Mouse (Mus musculus): ENCODE measurements at regions not wholly inside any gene's neighbourhood (a gene's known extent, or its start where the extent isn't known, plus 50 kb on each side); places are given as distances from the start of the nearest gene placed in this dataset.

GRCm38 (mm10) chr7:145029622-145030021 lies 89.9 kb upstream of the Ccnd1 start:
- Histone ChIP-seq H3K4me1 (ENCODE audit: control insufficient read depth in 1 of 2, insufficient read depth in 2 of 2) (peaks cover 16 to 57% of the 10 kb centered on the region in 2 experiments), H3K9me3 (replicated peaks; ENCODE audit: low read length) (no peaks in the 10 kb centered on the region), H3K9ac (ENCODE audit: insufficient read depth, low read depth) (no peak overlapping the region), H3K4me2 (ENCODE audit: insufficient read depth, low read depth, poor library complexity, severe bottlenecking) (no peak overlapping the region), H3K4me3 (replicated peaks in 1 of 3; ENCODE audit: low read depth in 2 of 3, low read length in 2 of 3, poor library complexity in 1 of 3) (no peak overlapping the region), H3K36me3 (replicated peaks in 1 of 2; ENCODE audit: control insufficient read depth in 1 of 2, insufficient read depth in 1 of 2, low read length in 1 of 2) (no peaks in the 10 kb centered on the region), H3K79me2 (replicated peaks; ENCODE audit: control insufficient read depth, extremely low read depth, insufficient read depth, poor library complexity, severe bottlenecking) (no peaks in the 10 kb centered on the region), H3K27me3 (replicated peaks) (peaks cover 45% of the 10 kb centered on the region), H3K27ac (ENCODE audit: insufficient read depth, low read depth) (no peak overlapping the region)
- TF ChIP-seq POLR2AphosphoS2 (IDR thresholded peaks at IDR 0.05; ENCODE audit: low read depth, low read length) (no peak), POLR2A (IDR thresholded peaks at IDR 0.05; ENCODE audit: low read depth, low read length) (peak; percentile 22; the same call in 1 of the 2 replicates), CHD1 (IDR thresholded peaks at IDR 0.05; ENCODE audit: low read depth, low read length) (no peak), MXI1 (IDR thresholded peaks at IDR 0.05; ENCODE audit: low read depth, low read length) (no peak), TBP (conservative IDR thresholded peaks at IDR 0.05; ENCODE audit: low read depth, low read length) (no peak), CTCF (conservative IDR thresholded peaks at IDR 0.05 in 1 of 2, IDR thresholded peaks at IDR 0.05 in 1 of 2; ENCODE audit: low read depth in 2 of 2, low read length in 2 of 2) (peak in 1 of 2 experiments; percentile 4; a peak in 1 of 4 replicates), NRF1 (IDR thresholded peaks at IDR 0.05; ENCODE audit: low read depth, low read length) (no peak)
- dilution Hi-C loops (cut with MboI; ENCODE audit: extremely low pct_ligation_motif_present, extremely low pct_unique_long_range_greater_than_20kb, low sequenced_read_pairs) (no loop called here), in situ Hi-C loops (cut with MboI; ENCODE audit: low pct_ligation_motif_present, low pct_unique_long_range_greater_than_20kb, low sequenced_read_pairs) (no loop called here)
- peak; percentile 18 for DNase-seq (ENCODE audit: extremely low read depth)

GRCm38 (mm10) chr7:145029124-145029523 lies 89.4 kb upstream of the Ccnd1 start:
- in situ Hi-C loops (cut with MboI; ENCODE audit: low pct_ligation_motif_present, low pct_unique_long_range_greater_than_20kb, low sequenced_read_pairs), result no loop called here
- no peak for TF ChIP-seq SMC3 (IDR thresholded peaks at IDR 0.05; ENCODE audit: low read depth, low read length)
- no peak for TF ChIP-seq USF1 (IDR thresholded peaks at IDR 0.05; ENCODE audit: low read depth, low read length)
- TF ChIP-seq MAFK (IDR thresholded peaks at IDR 0.05; ENCODE audit: insufficient replicate concordance, low read length), result no peak
- TF ChIP-seq EP300 (IDR thresholded peaks at IDR 0.05; ENCODE audit: low read length), result peak; percentile 41; the same call in 1 of the 2 replicates
- no peak for TF ChIP-seq RCOR1 (conservative IDR thresholded peaks at IDR 0.05; ENCODE audit: low read depth, low read length)
- no peak for TF ChIP-seq ZMIZ1 (IDR thresholded peaks at IDR 0.05; ENCODE audit: low read depth, low read length)
- TF ChIP-seq MEF2A (IDR thresholded peaks at IDR 0.05; ENCODE audit: borderline replicate concordance, low read depth, low read length), result no peak
- 0 out of 2 replicates have a peak, but pooled peaks have one; percentile 44 for TF ChIP-seq ETS1 (conservative IDR thresholded peaks at IDR 0.05; ENCODE audit: low read depth, low read length)
- TF ChIP-seq ELF1 (IDR thresholded peaks at IDR 0.05; ENCODE audit: low read depth, low read length), result no peak
- peak; percentile 37; the same call in 1 of the 2 replicates for TF ChIP-seq TCF12 (IDR thresholded peaks at IDR 0.05; ENCODE audit: low read depth, low read length)
- TF ChIP-seq NELFE (IDR thresholded peaks at IDR 0.05; ENCODE audit: low read depth, low read length), result no peak
- no peak for TF ChIP-seq MXI1 (IDR thresholded peaks at IDR 0.05; ENCODE audit: low read depth, low read length)
- no peak for TF ChIP-seq GABPA (IDR thresholded peaks at IDR 0.05; ENCODE audit: insufficient replicate concordance, low read depth, low read length)
- no peak for TF ChIP-seq PAX5 (IDR thresholded peaks at IDR 0.05; ENCODE audit: low read length)
- no peak for TF ChIP-seq TBP (conservative IDR thresholded peaks at IDR 0.05; ENCODE audit: low read depth, low read length)
- TF ChIP-seq POLR2AphosphoS2 (IDR thresholded peaks at IDR 0.05; ENCODE audit: low read depth, low read length), result no peak
- no peak for TF ChIP-seq JUND (conservative IDR thresholded peaks at IDR 0.05; ENCODE audit: low read depth, low read length)
- peak; percentile 30; the same call in 1 of the 2 replicates for TF ChIP-seq MAX (IDR thresholded peaks at IDR 0.05; ENCODE audit: low read length)
- no peak for TF ChIP-seq UBTF (IDR thresholded peaks at IDR 0.05; ENCODE audit: low read depth, low read length)
- peak; percentile 32; the same call in 1 of the 2 replicates for TF ChIP-seq BHLHE40 (IDR thresholded peaks at IDR 0.05; ENCODE audit: low read depth, low read length)
- TF ChIP-seq KAT2A (IDR thresholded peaks at IDR 0.05; ENCODE audit: insufficient replicate concordance, low read length), result no peak
- TF ChIP-seq MAZ (IDR thresholded peaks at IDR 0.05; ENCODE audit: low read depth, low read length), result no peak
- TF ChIP-seq CTCF (conservative IDR thresholded peaks at IDR 0.05 in 1 of 2, IDR thresholded peaks at IDR 0.05 in 1 of 2; ENCODE audit: low read depth in 2 of 2, low read length in 2 of 2), result peak in 1 of 2 experiments; percentile 36; a peak in 3 of 4 replicates
- no peak for TF ChIP-seq ZNF384 (IDR thresholded peaks at IDR 0.05; ENCODE audit: low read depth, low read length)
- Histone ChIP-seq H3K27me3 (replicated peaks) (peaks cover 44% of the 10 kb centered on the region), H3K4me1 (ENCODE audit: control insufficient read depth in 1 of 2, insufficient read depth in 2 of 2) (peaks cover 16 to 57% of the 10 kb centered on the region in 2 experiments), H3K9me3 (replicated peaks; ENCODE audit: low read length) (no peaks in the 10 kb centered on the region), H3K4me2 (ENCODE audit: insufficient read depth, low read depth, poor library complexity, severe bottlenecking) (no peak overlapping the region), H3K9ac (ENCODE audit: insufficient read depth, low read depth) (no peak overlapping the region), H3K36me3 (replicated peaks in 1 of 2; ENCODE audit: control insufficient read depth in 1 of 2, insufficient read depth in 1 of 2, low read length in 1 of 2) (no peaks in the 10 kb centered on the region), H3K79me2 (replicated peaks; ENCODE audit: control insufficient read depth, extremely low read depth, insufficient read depth, poor library complexity, severe bottlenecking) (no peaks in the 10 kb centered on the region), H3K4me3 (replicated peaks in 1 of 3; ENCODE audit: low read depth in 2 of 3, low read length in 2 of 3, poor library complexity in 1 of 3) (no peak overlapping the region), H3K27ac (ENCODE audit: insufficient read depth, low read depth) (no peak overlapping the region)
- peak; percentile 74 for DNase-seq (ENCODE audit: extremely low read depth)
- dilution Hi-C loops (cut with MboI; ENCODE audit: extremely low pct_ligation_motif_present, extremely low pct_unique_long_range_greater_than_20kb, low sequenced_read_pairs), result no loop called here
